14 mouse cellular contexts compared by ENCODE assay signal in genomic region chr5:116822141-116822540, GRCm38 (mm10).
DNase-seq lines count a peak whose midpoint lies in the region; ATAC-seq lines count a peak whose summit lies in the region.
"Had no signal": no experiment of that assay in that cellular context is flagged by ENCODE, and none has a peak within 500 bp of the region (broad histone marks: within the 10 kb centered on the region; RNA-seq: fewer than 3 reads in every experiment).

No protein-coding gene starts in this region.

- no peak overlapping the region for H3K4me3 ChIP-seq in heart, embryonic 12.5 days
- no peak overlapping the region for H3K4me3 ChIP-seq in forebrain, embryonic 14.5 days (ENCODE audit: low read depth, low read length)
- no peak overlapping the region for H3K4me3 ChIP-seq in midbrain, embryonic 13.5 days (replicated peaks)
- H3K4me3 ChIP-seq: erythroblast, embryonic 14.5 days; left cerebral cortex, adult 2 months; myocyte had no signal

- peaks cover 3% of the 10 kb centered on the region; the same call in 1 of the 2 replicates for H3K9me3 ChIP-seq in heart, embryonic 12.5 days (replicated peaks)
- H3K9me3 ChIP-seq in forebrain, embryonic 14.5 days (replicated peaks; ENCODE audit: control insufficient read depth, low read length), result no peaks in the 10 kb centered on the region
- H3K9me3 ChIP-seq in midbrain, embryonic 13.5 days, result no peaks in the 10 kb centered on the region

- H3K9ac ChIP-seq in heart, embryonic 12.5 days, result no peak overlapping the region
- peak overlapping the region; percentile 5; the same call in 1 of the 2 replicates for H3K9ac ChIP-seq in forebrain, embryonic 14.5 days (ENCODE audit: low read length)
- H3K9ac ChIP-seq in midbrain, embryonic 13.5 days (replicated peaks), result 0 out of 2 replicates have a peak overlapping the region, but pooled peaks have one; percentile 34

- no peaks in the 10 kb centered on the region for H3K27me3 ChIP-seq in heart, embryonic 12.5 days (replicated peaks)
- H3K27me3 ChIP-seq in forebrain, embryonic 14.5 days (replicated peaks; ENCODE audit: control insufficient read depth, insufficient read depth, low read length), result no peaks in the 10 kb centered on the region
- H3K27me3 ChIP-seq in midbrain, embryonic 13.5 days, result no peaks in the 10 kb centered on the region
- H3K27me3 ChIP-seq: Patski had no signal

- no peak overlapping the region for H3K27ac ChIP-seq in heart, embryonic 12.5 days (ENCODE audit: poor library complexity, severe bottlenecking)
- H3K27ac ChIP-seq in forebrain, embryonic 14.5 days (ENCODE audit: low read depth, low read length), result peak overlapping the region; percentile 69; the same call in 1 of the 2 replicates
- peak overlapping the region; percentile 65 for H3K27ac ChIP-seq in midbrain, embryonic 13.5 days
- H3K27ac ChIP-seq: left cerebral cortex, adult 2 months had no signal

- H3K4me2 ChIP-seq in heart, embryonic 12.5 days, result 0 out of 2 replicates have a peak overlapping the region, but pooled peaks have one; percentile 2
- H3K4me2 ChIP-seq in forebrain, embryonic 14.5 days (ENCODE audit: low read length), result no peak overlapping the region
- peak overlapping the region; percentile 28 for H3K4me2 ChIP-seq in midbrain, embryonic 13.5 days (replicated peaks)

- H3K4me1 ChIP-seq in heart, embryonic 12.5 days (replicated peaks), result 0 out of 2 replicates have a peak, but pooled peaks cover 8% of the 10 kb centered on the region
- H3K4me1 ChIP-seq in forebrain, embryonic 14.5 days (ENCODE audit: control insufficient read depth, insufficient read depth, low read length), result no peaks in the 10 kb centered on the region; the same call in 1 of the 2 replicates
- peaks cover 16% of the 10 kb centered on the region for H3K4me1 ChIP-seq in midbrain, embryonic 13.5 days (replicated peaks)

- H3K36me3 ChIP-seq in heart, embryonic 12.5 days, result no peaks in the 10 kb centered on the region
- H3K36me3 ChIP-seq in forebrain, embryonic 14.5 days (ENCODE audit: control insufficient read depth, insufficient read depth, low read length), result no peaks in the 10 kb centered on the region
- no peaks in the 10 kb centered on the region for H3K36me3 ChIP-seq in midbrain, embryonic 13.5 days

- WGBS in heart, embryonic 12.5 days, result 18% methylated on average over 14 of the region's 14 CpGs
- 33% methylated on average over 14 of the region's 14 CpGs for WGBS in forebrain, embryonic 14.5 days
- WGBS in midbrain, embryonic 13.5 days, result 20% methylated on average over 14 of the region's 14 CpGs

- DNase-seq in heart, postnatal 4 days, result no peak
- peak; percentile 3 for DNase-seq in cerebellum, adult 9-10 months
- DNase-seq in forebrain, embryonic 14.5 days (ENCODE audit: low spot score), result peak; percentile 53
- DNase-seq in gastrocnemius, adult 8-10 months (ENCODE audit: low spot score in 2 of 2), result no peak
- no peak for DNase-seq in spleen, adult 18-20 months
- DNase-seq: adrenal gland, postnatal 14 days; gastrocnemius, postnatal 36 days; lung, postnatal 14 days had no signal

- peak; percentile 29; the same call in 1 of the 2 replicates for ATAC-seq in heart, embryonic 12.5 days (ENCODE audit: insufficient number of reproducible peaks, low FRiP score)
- peak; percentile 26; the same call in 1 of the 2 replicates for ATAC-seq in forebrain, embryonic 14.5 days
- ATAC-seq in midbrain, embryonic 13.5 days, result peak; percentile 90
- ATAC-seq: Patski had no signal

Comparison
In these comparisons a context has a peak if more than half of its experiments do, and no peak if none do; other contexts are left out.
1. ATAC-seq: peak in every context shown above with its lines; median percentile 90 in midbrain, embryonic 13.5 days; 29 in heart, embryonic 12.5 days; 26 in forebrain, embryonic 14.5 days.
2. DNase-seq: peak in cerebellum, adult 9-10 months (single experiment) and forebrain, embryonic 14.5 days (single experiment); none in heart, postnatal 4 days (single experiment), gastrocnemius, adult 8-10 months (0 of 2) and spleen, adult 18-20 months (0 of 2).